In the genomic region with DNA sequence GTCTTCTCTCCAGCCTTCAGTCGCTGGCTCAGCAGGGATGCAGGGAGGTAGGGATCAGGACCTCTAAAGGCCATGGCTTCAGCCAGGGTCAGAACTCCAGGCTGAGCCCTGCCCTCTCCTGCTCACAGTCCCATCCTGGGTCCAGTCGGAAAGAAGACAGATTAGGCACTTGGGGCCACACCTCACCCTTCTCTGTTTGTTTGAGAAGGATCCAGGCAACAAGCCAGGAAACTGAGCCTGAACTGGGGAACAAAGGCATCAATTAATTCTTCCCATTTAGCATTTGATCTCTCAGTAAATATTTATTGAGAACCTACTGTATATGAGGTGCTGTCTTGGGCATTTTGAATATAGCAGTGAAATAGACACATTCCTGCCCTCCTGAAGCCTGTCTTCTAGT, we compare ENCODE assay signal across 19 mouse cellular contexts. TPM values are rescaled to one million over a fixed set of nuclear protein-coding genes. Genes with fewer than 3 reads are reported as not detected.
DNase-seq lines count a peak whose midpoint lies in the region; ATAC-seq and TF ChIP-seq lines count a peak whose summit lies in the region.
"Had no signal": no experiment of that assay in that cellular context is flagged by ENCODE, and none has a peak within 500 bp of the region (broad histone marks: within the 10 kb centered on the region; RNA-seq: fewer than 3 reads in every experiment).

A gene (minus strand): TSS at position 153 of the 400 bp plus-strand sequence.

- no peak within 1 kb of the TSS for H3K4me3 ChIP-seq in forebrain, embryonic 10.5 days
- H3K4me3 ChIP-seq in forebrain, embryonic 12.5 days (replicated peaks), result no peak within 1 kb of the TSS
- no peak within 1 kb of the TSS for H3K4me3 ChIP-seq in lung, embryonic 14.5 days (ENCODE audit: low read depth, low read length)
- no peak within 1 kb of the TSS for H3K4me3 ChIP-seq in lung, adult 2 months (replicated peaks; ENCODE audit: extremely low read depth, low read depth, low read length)
- no peak within 1 kb of the TSS for H3K4me3 ChIP-seq in testis, adult 2 months (ENCODE audit: control insufficient read depth, low read depth, low read length)
- H3K4me3 ChIP-seq: embryonic facial prominence, embryonic 13.5 days; gastrocnemius, adult 2 months; heart, embryonic 12.5 days had no signal

- no peak for ATAC-seq in forebrain, embryonic 12.5 days (ENCODE audit: low FRiP score)
- no peak for ATAC-seq in lung, embryonic 14.5 days (ENCODE audit: insufficient read depth)
- ATAC-seq: CD4-positive, CD25-positive, alpha-beta regulatory T cell, adult 4 months; forebrain, embryonic 14.5 days had no signal

- 34% methylated on average over 2 of the region's 2 CpGs for WGBS in forebrain, embryonic 10.5 days
- 19% methylated on average over 2 of the region's 2 CpGs for WGBS in forebrain, embryonic 12.5 days
- 15% methylated on average over 2 of the region's 2 CpGs for WGBS in lung, embryonic 14.5 days
- WGBS in lung, adult 2 months, result 18% methylated on average over 2 of the region's 2 CpGs

- no peak for TF ChIP-seq POLR2A in lung, adult 2 months (IDR thresholded peaks at IDR 0.05; ENCODE audit: borderline replicate concordance, extremely low read depth, low read depth, low read length)
- TF ChIP-seq POLR2A in testis, adult 2 months (IDR thresholded peaks at IDR 0.05; ENCODE audit: control insufficient read depth, low read depth, low read length), result no peak

- no peak for DNase-seq in forebrain, embryonic 10.5 days (ENCODE audit: extremely low spot score, low spot score)
- peak; percentile 65 for DNase-seq in lung, embryonic 14.5 days
- DNase-seq in lung, adult 2 months, result no peak
- DNase-seq in testis, postnatal 10 days (ENCODE audit: low spot score), result no peak
- DNase-seq in cerebellum, postnatal 36 days, result no peak
- DNase-seq: adrenal gland, postnatal 10 days; B cell, adult 2 months; cerebellum, adult 11 months; cerebellum, adult 8-10 months; cerebellum, postnatal 14 days; gastrocnemius, adult 2 months; gastrocnemius, postnatal 25 days had no signal

- H3K36me3 ChIP-seq in forebrain, embryonic 10.5 days (replicated peaks), result no peaks in the 10 kb centered on the region
- H3K36me3 ChIP-seq in forebrain, embryonic 12.5 days (replicated peaks), result no peaks in the 10 kb centered on the region
- no peaks in the 10 kb centered on the region for H3K36me3 ChIP-seq in lung, embryonic 14.5 days (ENCODE audit: insufficient read depth)
- H3K36me3 ChIP-seq in testis, adult 2 months (ENCODE audit: control insufficient read depth, insufficient read depth, low read length), result no peaks in the 10 kb centered on the region
- H3K36me3 ChIP-seq: embryonic facial prominence, embryonic 13.5 days; G1E; heart, embryonic 12.5 days had no signal

- TF ChIP-seq CTCF in lung, embryonic 14.5 days (IDR thresholded peaks at IDR 0.05; ENCODE audit: low read depth), result no peak
- no peak for TF ChIP-seq CTCF in lung, adult 2 months (IDR thresholded peaks at IDR 0.05; ENCODE audit: insufficient read depth, low read length)
- no peak for TF ChIP-seq CTCF in testis, adult 2 months (IDR thresholded peaks at IDR 0.05; ENCODE audit: control insufficient read depth, insufficient read depth, insufficient replicate concordance, low read depth, low read length)

- H3K4me2 ChIP-seq in forebrain, embryonic 12.5 days, result no peak within 1 kb of the TSS
- H3K4me2 ChIP-seq in lung, embryonic 14.5 days, result no peak within 1 kb of the TSS
- H3K4me2 ChIP-seq: embryonic facial prominence, embryonic 13.5 days; heart, embryonic 12.5 days had no signal

- H3K27ac ChIP-seq in forebrain, embryonic 10.5 days, result peak within 1 kb of the TSS; percentile 92
- no peak within 1 kb of the TSS for H3K27ac ChIP-seq in forebrain, embryonic 12.5 days
- no peak within 1 kb of the TSS for H3K27ac ChIP-seq in lung, embryonic 14.5 days (ENCODE audit: low read depth)
- no peak within 1 kb of the TSS for H3K27ac ChIP-seq in testis, adult 2 months (ENCODE audit: control insufficient read depth, insufficient read depth, low read depth, low read length)
- H3K27ac ChIP-seq: embryonic facial prominence, embryonic 13.5 days; gastrocnemius, adult 2 months had no signal

- H3K9ac ChIP-seq in forebrain, embryonic 12.5 days, result no peak within 1 kb of the TSS
- no peak within 1 kb of the TSS for H3K9ac ChIP-seq in lung, embryonic 14.5 days
- H3K9ac ChIP-seq: embryonic facial prominence, embryonic 13.5 days; heart, embryonic 12.5 days had no signal

- H3K4me1 ChIP-seq in forebrain, embryonic 10.5 days, result peaks cover 67% of the 10 kb centered on the region
- H3K4me1 ChIP-seq in forebrain, embryonic 12.5 days, result peaks cover 53% of the 10 kb centered on the region
- H3K4me1 ChIP-seq in lung, embryonic 14.5 days (ENCODE audit: insufficient read depth), result peaks cover 19% of the 10 kb centered on the region
- no peaks in the 10 kb centered on the region for H3K4me1 ChIP-seq in lung, adult 2 months (ENCODE audit: control insufficient read depth, insufficient read depth, low read length)
- no peaks in the 10 kb centered on the region; the same call in 1 of the 2 replicates for H3K4me1 ChIP-seq in testis, adult 2 months (ENCODE audit: control insufficient read depth, insufficient read depth, low read length)

- no peaks in the 10 kb centered on the region for H3K9me3 ChIP-seq in forebrain, embryonic 10.5 days
- H3K9me3 ChIP-seq in forebrain, embryonic 12.5 days, result no peaks in the 10 kb centered on the region
- no peaks in the 10 kb centered on the region for H3K9me3 ChIP-seq in lung, embryonic 14.5 days (ENCODE audit: low read depth, low read length)
- H3K9me3 ChIP-seq: embryonic facial prominence, embryonic 13.5 days; G1E; heart, embryonic 12.5 days had no signal

- H3K27me3 ChIP-seq in forebrain, embryonic 10.5 days (ENCODE audit: poor library complexity, severe bottlenecking), result peaks cover 59% of the 10 kb centered on the region
- H3K27me3 ChIP-seq in forebrain, embryonic 12.5 days, result peaks cover 24% of the 10 kb centered on the region; the same call in 1 of the 2 replicates
- H3K27me3 ChIP-seq in lung, embryonic 14.5 days (ENCODE audit: insufficient read depth, low read length), result peaks cover 6% of the 10 kb centered on the region; the same call in 1 of the 2 replicates
- H3K27me3 ChIP-seq in testis, adult 2 months (ENCODE audit: control insufficient read depth, insufficient read depth, low read length), result no peaks in the 10 kb centered on the region

RNA-seq across cellular contexts. Expression of the gene that starts here (rescaled TPM):
- polyA plus RNA-seq in forebrain, embryonic 10.5 days (2016; fragmentation: Nextera tagmentation; extraction: Ambion mirVana), result 0.36 and 0.90 TPM in 2 replicates
- polyA plus RNA-seq in forebrain, embryonic 12.5 days (2016; fragmentation: Nextera tagmentation; extraction: Ambion mirVana), result 1.5 and 2.4 TPM in 2 replicates
- polyA plus RNA-seq in lung, embryonic 14.5 days (2014; fragmentation: Nextera tagmentation; extraction: Ambion mirVana), result not detected in 2 replicates
- polyA plus RNA-seq in lung, adult 2 months (2012; rRNA removed), result 7.8 and 8.5 TPM in 2 replicates
- polyA plus RNA-seq in testis, adult 2 months (2012; rRNA removed), result 97.2 and 107 TPM in 2 replicates
- polyA plus RNA-seq: CD4-positive, CD25-positive, alpha-beta regulatory T cell, adult 4 months; embryonic facial prominence, embryonic 13.5 days; G1E; heart, embryonic 12.5 days had no signal

Comparison
In these comparisons a context has a peak if more than half of its experiments do, and no peak if none do; other contexts are left out.
1. RNA of the gene that starts here (polyA plus RNA-seq): 97.2 to 107 TPM in testis, adult 2 months; 7.8 to 8.5 TPM in lung, adult 2 months, 1.5 to 2.4 TPM in forebrain, embryonic 12.5 days, 0.36 to 0.90 TPM in forebrain, embryonic 10.5 days and not detected in lung, embryonic 14.5 days; every median in the first group is over 10 times any median in the second.
2. Peak in DNase-seq in lung, embryonic 14.5 days; RNA of the gene not detected or under 1 TPM.